Mouse (Mus musculus): Measurements from ENCODE around the gene Erbin.

Gene Erbin

GRCm38 (mm10) chr13:103914114-103914736 is 6.1 kb downstream of the Erbin start:
- DNase-seq (ENCODE audit: low read depth in 2 of 2, low spot score in 2 of 2), result no peak

DNA sequence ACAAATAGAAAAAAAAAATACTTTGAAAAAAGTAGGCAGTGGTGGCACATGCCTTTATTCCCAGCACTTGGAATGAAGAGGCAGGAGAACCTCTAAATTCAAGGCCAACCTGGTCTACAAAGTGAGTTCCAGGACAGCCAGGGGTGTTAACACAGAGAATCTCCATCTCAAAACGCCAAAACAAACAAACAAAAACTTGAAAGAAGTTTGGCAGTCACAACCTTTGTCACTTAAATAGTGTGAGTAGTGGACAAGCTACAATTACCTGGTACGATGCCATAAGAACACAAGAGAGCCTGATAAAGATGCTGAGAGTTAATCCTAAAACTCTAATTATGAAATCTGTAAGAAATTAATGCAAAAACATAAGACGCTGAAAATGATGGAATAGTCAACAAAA is 8.0 kb downstream of the Erbin start:
- no peak for DNase-seq (ENCODE audit: low read depth in 2 of 2, low spot score in 2 of 2)

- no peak for DNase-seq (ENCODE audit: low read depth in 2 of 2, low spot score in 2 of 2)
These were observed 9.7 kb downstream of the Erbin start for GRCm38 (mm10) chr13:103910598-103910997.

DNA sequence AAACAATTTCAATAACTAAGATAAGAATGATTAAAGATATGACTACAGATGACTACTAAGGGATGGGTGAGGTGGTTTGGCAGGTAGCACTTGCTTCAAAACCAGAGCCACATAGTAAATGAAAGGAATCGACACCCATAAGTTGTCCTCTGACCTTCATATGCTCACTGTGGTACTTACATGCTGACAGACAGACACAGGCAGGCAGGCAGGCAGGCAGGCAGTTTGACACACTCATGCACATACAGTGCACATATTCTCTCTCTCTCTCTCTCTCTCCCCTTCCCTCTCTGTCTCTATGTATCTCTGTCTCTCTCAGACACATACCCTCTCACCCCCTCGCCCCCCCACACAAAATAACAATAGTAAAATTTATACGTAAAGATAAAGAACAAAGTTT is 10.4 kb downstream of the Erbin start:
- DNase-seq (ENCODE audit: low read depth in 2 of 2, low spot score in 2 of 2), result no peak

- DNase-seq (ENCODE audit: low read depth in 2 of 2, low spot score in 2 of 2), result no peak
These were observed 20.3 kb downstream of the Erbin start for GRCm38 (mm10) chr13:103900015-103900414.

DNA sequence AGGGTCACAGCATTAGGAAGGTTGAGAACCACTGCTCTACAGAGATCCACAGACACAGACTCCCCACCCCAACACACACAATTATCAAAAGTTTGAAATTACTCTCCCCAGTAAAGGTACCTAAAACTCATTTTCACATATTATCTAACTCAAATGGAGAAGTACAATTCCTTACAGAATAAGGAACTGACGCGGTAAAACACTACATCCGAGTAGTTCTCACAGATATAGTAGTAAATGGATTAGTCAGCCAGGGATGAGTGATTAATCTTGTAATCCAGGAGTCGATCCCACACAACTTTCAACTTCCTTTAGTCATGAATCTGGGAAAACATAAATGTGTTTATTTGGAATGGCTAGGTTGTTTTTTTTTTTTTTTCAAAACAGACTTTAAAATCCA is 22.7 kb downstream of the Erbin start:
- no peak for DNase-seq (ENCODE audit: low read depth in 2 of 2, low spot score in 2 of 2)

- no peak for DNase-seq (ENCODE audit: low read depth in 2 of 2, low spot score in 2 of 2)
These were observed 27.2 kb downstream of the Erbin start for GRCm38 (mm10) chr13:103893065-103893464.

DNA sequence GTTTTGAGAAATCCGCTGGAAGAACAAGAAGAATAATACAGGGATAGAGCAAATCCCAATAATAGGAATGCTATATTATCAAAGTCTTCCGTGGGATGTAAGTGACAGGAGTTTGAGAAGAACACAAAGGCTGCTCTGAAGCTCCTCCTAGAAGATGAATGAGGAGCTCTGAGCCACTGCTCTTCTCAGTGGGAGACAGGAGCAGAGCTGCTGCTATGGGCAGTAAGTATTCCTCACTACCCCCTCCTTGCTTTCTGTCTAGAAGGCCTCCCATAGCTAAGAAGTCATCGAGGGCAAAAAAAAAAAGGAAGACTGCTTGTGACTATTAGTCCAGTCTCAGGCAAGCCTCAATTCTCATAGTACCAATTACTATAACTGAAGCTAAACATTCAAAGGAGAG is 30.3 kb downstream of the Erbin start:
- no peak for DNase-seq (ENCODE audit: low read depth in 2 of 2, low spot score in 2 of 2)

DNA sequence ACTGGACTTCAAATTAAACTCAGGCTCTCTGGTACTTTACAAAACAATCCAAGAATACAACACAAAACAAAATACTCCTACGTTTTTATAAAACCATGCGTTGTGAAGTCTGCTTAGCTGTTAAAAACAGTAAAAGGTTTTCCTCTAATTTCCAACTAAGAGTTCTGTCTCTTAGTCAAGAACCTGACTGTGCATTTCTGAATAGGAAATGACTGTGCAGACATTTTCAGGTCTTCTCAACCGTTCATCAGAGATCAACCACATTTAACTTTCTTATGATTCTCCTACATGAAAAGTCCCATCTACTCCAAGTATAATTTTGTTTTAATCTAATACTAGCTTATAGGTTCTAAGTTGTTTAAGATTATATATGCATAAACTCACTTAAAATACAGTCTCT is 33.8 kb downstream of the Erbin start:
- no peak for DNase-seq (ENCODE audit: low read depth in 2 of 2, low spot score in 2 of 2)

DNA sequence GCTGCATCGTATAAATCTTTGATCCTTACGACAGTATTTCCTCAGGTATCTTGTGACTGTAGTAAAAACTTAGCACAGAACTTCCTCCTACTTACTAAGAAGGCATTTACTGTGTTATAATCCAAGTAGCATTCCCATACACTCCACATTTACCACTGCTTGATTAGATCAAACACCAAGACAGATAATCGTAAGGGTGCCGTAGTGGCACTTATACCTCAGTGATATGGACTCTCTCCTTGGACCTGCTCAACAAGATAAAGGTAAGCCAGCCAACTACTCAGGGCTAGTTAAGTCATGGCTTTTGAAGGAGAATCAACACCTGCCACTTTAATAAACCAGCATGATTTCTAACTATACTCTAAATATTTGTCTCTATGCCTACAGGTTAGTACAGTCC is 39.1 kb downstream of the Erbin start:
- DNase-seq (ENCODE audit: low read depth in 2 of 2, low spot score in 2 of 2), result no peak

- no peak for DNase-seq (ENCODE audit: low read depth in 2 of 2, low spot score in 2 of 2)
These were observed 43.6 kb downstream of the Erbin start for GRCm38 (mm10) chr13:103876743-103877142.

DNA sequence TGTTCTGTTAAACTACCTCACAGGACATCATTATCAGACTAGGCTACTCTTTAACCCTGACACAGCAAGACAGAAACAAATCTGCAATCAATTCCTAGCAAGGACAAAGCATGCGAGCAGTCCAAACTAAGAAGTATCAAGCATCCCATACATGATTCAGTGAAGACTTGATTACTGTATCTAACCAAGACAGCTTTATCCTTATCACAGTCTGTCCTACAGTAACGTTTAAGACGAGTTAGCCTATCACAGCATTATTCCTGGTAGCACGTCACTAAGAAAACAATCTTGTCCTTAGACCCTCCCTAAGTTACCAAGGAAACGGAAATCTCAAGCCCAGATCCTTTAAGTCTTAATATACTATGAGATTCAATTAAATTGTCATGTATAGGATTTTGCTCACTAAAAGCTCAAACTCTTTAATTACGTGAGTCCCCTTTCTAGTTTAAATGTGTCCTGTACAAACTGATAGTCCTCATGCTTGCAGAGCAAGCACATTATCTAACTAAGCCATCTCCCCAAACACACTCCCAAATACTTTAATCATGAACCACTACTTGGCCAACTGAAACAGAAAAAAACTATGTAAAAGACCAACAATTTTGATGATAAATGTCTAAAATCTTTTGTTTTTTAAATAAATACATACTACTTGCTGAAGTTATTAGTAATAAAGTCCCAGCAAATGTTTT is 44.3 kb downstream of the Erbin start:
- no peak for DNase-seq (ENCODE audit: low read depth in 2 of 2, low spot score in 2 of 2)

GRCm38 (mm10) chr13:103870786-103871185 is 49.5 kb downstream of the Erbin start:
- no peak for DNase-seq (ENCODE audit: low read depth in 2 of 2, low spot score in 2 of 2)

- no peak for DNase-seq (ENCODE audit: low read depth in 2 of 2, low spot score in 2 of 2)
These were observed 50.2 kb downstream of the Erbin start for GRCm38 (mm10) chr13:103870117-103870516.

DNA sequence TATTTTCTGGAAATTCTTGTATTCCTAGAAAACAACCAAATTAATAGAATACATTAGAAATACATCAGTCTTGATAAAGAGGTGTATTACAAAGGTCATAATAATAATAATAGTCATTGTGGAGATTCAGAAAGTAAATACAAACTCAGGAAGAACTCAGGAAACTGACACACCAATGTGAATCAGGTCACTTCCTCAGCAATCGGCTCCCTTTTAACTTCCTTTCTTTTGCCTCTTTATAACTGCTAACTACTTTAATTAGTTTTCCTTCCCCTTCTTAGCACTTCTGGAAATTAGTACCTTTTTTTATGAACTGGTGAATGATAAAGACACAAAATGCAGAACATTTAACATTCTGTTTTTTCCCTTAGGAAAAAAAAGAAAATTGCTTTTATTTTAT is 51.4 kb downstream of the Erbin start:
- no peak for DNase-seq (ENCODE audit: low read depth in 2 of 2, low spot score in 2 of 2)

DNA sequence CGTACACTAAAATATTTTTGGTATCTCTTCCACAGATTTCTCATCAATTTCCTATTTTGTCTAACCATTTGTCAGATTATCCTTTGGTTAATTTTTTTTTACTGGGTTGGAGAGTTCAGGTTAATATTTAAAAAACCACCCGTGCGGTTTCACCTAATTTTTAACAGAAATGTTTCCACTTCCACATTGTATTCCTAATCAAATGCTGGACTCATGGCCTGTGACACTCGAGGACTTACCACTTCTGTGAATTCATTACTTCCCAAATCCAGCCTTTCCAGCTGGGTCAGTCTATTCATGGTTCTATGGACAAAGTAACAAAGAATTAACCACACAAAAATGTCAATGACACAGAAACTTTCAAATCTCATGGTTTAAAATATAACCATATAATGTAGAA is 58.3 kb downstream of the Erbin start:
- no peak for DNase-seq (ENCODE audit: low read depth in 2 of 2, low spot score in 2 of 2)

DNA sequence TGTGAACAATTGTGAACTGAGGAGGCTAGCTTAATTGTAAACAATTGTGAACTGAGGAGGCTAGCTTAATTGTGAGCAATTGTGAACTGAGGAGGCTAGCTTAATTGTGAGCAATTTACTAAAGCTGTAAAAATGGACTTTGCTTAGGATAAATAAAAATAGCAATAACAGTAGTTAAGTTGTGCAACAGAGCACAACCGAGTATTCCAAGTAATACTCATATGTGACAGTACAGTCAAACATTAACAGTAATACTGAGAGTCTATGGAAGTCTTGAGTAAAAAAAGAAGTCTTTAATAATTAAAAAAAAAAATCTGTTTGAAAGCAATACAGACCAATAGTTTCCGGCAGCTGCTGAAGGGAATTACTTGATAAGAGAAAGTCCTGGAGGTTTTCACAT is 61.3 kb downstream of the Erbin start:
- no peak for DNase-seq (ENCODE audit: low read depth in 2 of 2, low spot score in 2 of 2)

- no peak for DNase-seq (ENCODE audit: low read depth in 2 of 2, low spot score in 2 of 2)
These were observed 72.7 kb downstream of the Erbin start for GRCm38 (mm10) chr13:103847614-103848013.

DNA sequence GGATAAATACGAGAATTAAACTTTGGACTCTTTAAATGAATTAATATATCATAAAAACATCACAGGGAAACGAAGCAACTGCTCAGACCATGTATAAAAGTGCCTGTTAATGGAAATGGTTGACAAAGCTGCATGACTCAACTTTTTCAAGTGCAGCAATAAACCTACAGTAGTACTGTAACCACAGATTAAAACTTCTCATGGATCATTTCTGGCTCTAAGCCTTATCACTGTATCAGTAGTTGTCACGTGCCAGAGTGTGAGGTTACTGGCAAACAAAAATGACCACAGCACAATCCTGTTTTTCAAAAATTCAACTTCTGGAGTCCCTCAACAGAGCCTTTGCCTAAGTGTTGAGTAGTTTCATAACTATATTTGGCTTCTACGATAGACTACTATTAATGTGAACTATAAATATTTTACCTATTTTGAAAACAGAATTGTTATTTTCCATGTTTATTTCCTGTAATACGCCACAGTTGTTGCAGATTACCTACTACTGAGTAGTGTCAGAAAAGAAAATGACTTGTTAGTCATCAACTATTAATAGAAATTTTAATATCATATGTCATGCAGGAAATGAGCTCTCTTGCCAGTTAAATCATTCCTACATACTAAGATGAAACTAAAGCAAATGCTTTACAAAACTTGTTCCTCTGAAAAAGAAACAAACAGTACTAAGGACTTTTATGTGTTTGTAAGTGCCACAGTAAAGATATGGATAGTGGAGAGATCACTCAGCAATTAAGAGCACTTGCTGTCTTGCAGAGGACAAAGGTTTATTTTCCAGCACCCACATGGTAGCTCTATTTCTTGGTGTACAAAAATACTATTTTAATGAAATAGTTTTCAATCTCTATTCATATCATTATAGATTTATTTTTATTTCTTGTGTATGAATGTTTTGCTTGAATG is 78.8 kb downstream of the Erbin start:
- DNase-seq (ENCODE audit: low read depth in 2 of 2, low spot score in 2 of 2), result no peak

GRCm38 (mm10) chr13:103838619-103839018 is 81.7 kb downstream of the Erbin start:
- no peak for DNase-seq (ENCODE audit: low read depth in 2 of 2, low spot score in 2 of 2)

DNA sequence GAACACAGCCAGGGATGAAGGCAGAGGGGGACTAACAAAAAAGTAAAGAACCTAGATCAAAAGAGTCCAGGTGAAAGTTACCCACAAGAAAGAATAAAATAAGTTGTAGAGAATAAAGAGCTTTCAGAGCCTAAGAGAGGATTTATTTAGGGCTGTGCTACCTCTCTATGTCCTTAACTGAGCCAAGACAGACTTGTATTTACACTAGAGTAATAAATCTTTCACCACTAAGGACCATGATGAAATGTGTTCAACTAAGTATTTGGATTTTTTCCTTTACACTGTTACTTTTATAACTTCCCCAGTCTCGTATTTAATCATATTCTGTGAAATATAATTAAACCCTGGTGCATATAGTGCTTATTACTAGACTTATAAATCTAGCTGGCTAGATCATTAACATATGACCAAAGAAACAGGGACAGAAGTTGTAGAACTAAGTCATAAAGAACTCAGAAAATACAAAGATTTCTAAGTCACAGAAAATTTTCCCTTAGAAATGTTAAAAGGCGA is 90.6 kb downstream of the Erbin start:
- DNase-seq (ENCODE audit: low read depth in 2 of 2, low spot score in 2 of 2), result no peak

GRCm38 (mm10) chr13:103822270-103822669 is 98.0 kb downstream of the Erbin start:
- DNase-seq (ENCODE audit: low read depth in 2 of 2, low spot score in 2 of 2), result no peak

Data from CD8-positive naive resting alpha-beta T cell, adult 2 months (primary cell).